ENCODE assay signal across 8 mouse cellular contexts in genomic region chr1:181272622-181273296, GRCm38 (mm10).
A peak's percentile ranks its signal among the peaks of the same experiment; 100 is the strongest.
DNase-seq lines count a peak whose midpoint lies in the region; ATAC-seq and TF ChIP-seq lines count a peak whose summit lies in the region.

No protein-coding gene starts in this region.

- peak; percentile 93 for TF ChIP-seq CTCF in bone marrow, adult 2 months (IDR thresholded peaks at IDR 0.05; ENCODE audit: control insufficient read depth, insufficient read depth, low read length)
- peak; percentile 95 for TF ChIP-seq CTCF in embryonic fibroblast, embryonic 13.5 days (IDR thresholded peaks at IDR 0.05; ENCODE audit: borderline replicate concordance, insufficient read depth, low read length)
- TF ChIP-seq CTCF in midbrain, postnatal 0 days (IDR thresholded peaks at IDR 0.05): peak; percentile 85

- H3K4me3 ChIP-seq in bone marrow, adult 2 months (replicated peaks; ENCODE audit: control insufficient read depth, low read depth, low read length): no peak overlapping the region
- H3K4me3 ChIP-seq in embryonic fibroblast, embryonic 13.5 days (ENCODE audit: insufficient read depth, low read length): no peak overlapping the region
- H3K4me3 ChIP-seq in limb, embryonic 15.5 days: no peak overlapping the region
- H3K4me3 ChIP-seq in midbrain, postnatal 0 days (ENCODE audit: low read depth, low read length): no peak overlapping the region

- H3K9ac ChIP-seq in limb, embryonic 15.5 days: no peak overlapping the region
- H3K9ac ChIP-seq in midbrain, postnatal 0 days (replicated peaks; ENCODE audit: low read length, poor library complexity, severe bottlenecking): no peak overlapping the region

- H3K4me1 ChIP-seq in bone marrow, adult 2 months (ENCODE audit: control insufficient read depth, insufficient read depth, low read length): no peaks in the 10 kb centered on the region
- peaks cover 2% of the 10 kb centered on the region; the same call in 1 of the 2 replicates for H3K4me1 ChIP-seq in embryonic fibroblast, embryonic 13.5 days (ENCODE audit: control insufficient read depth, insufficient read depth, low read length)
- H3K4me1 ChIP-seq in limb, embryonic 15.5 days: 0 out of 2 replicates have a peak, but pooled peaks cover 8% of the 10 kb centered on the region
- no peaks in the 10 kb centered on the region; the same call in 1 of the 2 replicates for H3K4me1 ChIP-seq in midbrain, postnatal 0 days (ENCODE audit: insufficient read depth, low read length)

- no peaks in the 10 kb centered on the region for H3K9me3 ChIP-seq in limb, embryonic 15.5 days
- H3K9me3 ChIP-seq in midbrain, postnatal 0 days (ENCODE audit: low read length): no peaks in the 10 kb centered on the region

- 0 out of 2 replicates have a peak, but pooled peaks have one; percentile 26 for TF ChIP-seq POLR2A in bone marrow, adult 2 months (IDR thresholded peaks at IDR 0.05; ENCODE audit: borderline replicate concordance, control insufficient read depth, low read depth, low read length)
- no peak for TF ChIP-seq POLR2A in embryonic fibroblast, embryonic 13.5 days (IDR thresholded peaks at IDR 0.05; ENCODE audit: low read depth, low read length)

- 6% methylated on average over 20 of the region's 20 CpGs for WGBS in bone marrow, adult 2 months
- WGBS in limb, embryonic 15.5 days: 5% methylated on average over 20 of the region's 20 CpGs
- 5% methylated on average over 20 of the region's 20 CpGs for WGBS in midbrain, postnatal 0 days

- DNase-seq in 3T3-L1 (ENCODE audit: low read depth, low spot score): peak; percentile 90
- DNase-seq in heart, adult 9 months (ENCODE audit: low spot score in 2 of 2): peak; percentile 52 to 66
- peak; percentile 91 for DNase-seq in kidney, adult 9 months
- peak; percentile 78 for DNase-seq in midbrain, postnatal 0 days (ENCODE audit: low spot score)
- peak; percentile 85 to 90 for DNase-seq in spleen, postnatal 10 days (ENCODE audit: low spot score in 2 of 2)

- ATAC-seq in limb, embryonic 15.5 days (ENCODE audit: insufficient number of reproducible peaks, low FRiP score, low TSS enrichment, low read depth): peak; percentile 88
- ATAC-seq in midbrain, postnatal 0 days (ENCODE audit: low FRiP score): peak; percentile 84

- H3K4me2 ChIP-seq in limb, embryonic 15.5 days: no peak overlapping the region
- H3K4me2 ChIP-seq in midbrain, postnatal 0 days (ENCODE audit: low read depth, low read length, poor library complexity, severe bottlenecking): no peak overlapping the region

- no peaks in the 10 kb centered on the region for H3K27me3 ChIP-seq in limb, embryonic 15.5 days
- no peaks in the 10 kb centered on the region for H3K27me3 ChIP-seq in midbrain, postnatal 0 days (ENCODE audit: insufficient read depth, low read length)

- H3K27ac ChIP-seq in bone marrow, adult 2 months (ENCODE audit: control insufficient read depth, insufficient read depth, low read depth, low read length, poor library complexity): no peak overlapping the region
- H3K27ac ChIP-seq in embryonic fibroblast, embryonic 13.5 days (ENCODE audit: insufficient read depth, low read length): no peak overlapping the region
- H3K27ac ChIP-seq in limb, embryonic 15.5 days: no peak overlapping the region
- H3K27ac ChIP-seq in midbrain, postnatal 0 days (ENCODE audit: low read depth, low read length): no peak overlapping the region

- no peaks in the 10 kb centered on the region for H3K36me3 ChIP-seq in limb, embryonic 15.5 days
- H3K36me3 ChIP-seq in midbrain, postnatal 0 days (ENCODE audit: insufficient read depth, low read length): no peaks in the 10 kb centered on the region
